Mouse (Mus musculus): ENCODE measurements around the gene Col27a1. TPM values are rescaled to one million over a fixed set of nuclear protein-coding genes. Genes with fewer than 3 reads are reported as not detected.

Col27a1 gene
- polyA plus RNA-seq, 1 experiment from 2014 or later: 4.4 TPM

- Histone ChIP-seq H3K4me3 (ENCODE audit: low read depth, low read length) (no peak overlapping the region), H3K36me3 (ENCODE audit: control insufficient read depth, insufficient read depth, low read length) (no peaks in the 10 kb centered on the region), H3K4me1 (replicated peaks; ENCODE audit: control insufficient read depth, insufficient read depth, low read length) (no peaks in the 10 kb centered on the region), H3K27ac (ENCODE audit: low read depth, low read length) (no peak overlapping the region), H3K4me2 (replicated peaks; ENCODE audit: low read depth, low read length) (no peak overlapping the region), H3K9ac (ENCODE audit: low read depth, low read length) (no peak overlapping the region), H3K27me3 (ENCODE audit: control insufficient read depth, insufficient read depth, low read length) (no peaks in the 10 kb centered on the region), H3K9me3 (ENCODE audit: control insufficient read depth, low read length) (no peaks in the 10 kb centered on the region)
- WGBS: 88% methylated on average over 1 of the region's 1 CpGs
- DNase-seq (ENCODE audit: low spot score) (no peak), ATAC-seq (ENCODE audit: low FRiP score) (no peak)
Observed at GRCm38 (mm10) chr4:63276571-63276970, 62.8 kb downstream of the Col27a1 start.

GRCm38 (mm10) chr4:63278821-63279220 lies 65.0 kb downstream of the Col27a1 start:
- ATAC-seq (ENCODE audit: low FRiP score): no peak
- no peak overlapping the region for H3K4me3 ChIP-seq (ENCODE audit: low read depth, low read length)
- no peaks in the 10 kb centered on the region for H3K27me3 ChIP-seq (ENCODE audit: control insufficient read depth, insufficient read depth, low read length)
- no peaks in the 10 kb centered on the region for H3K36me3 ChIP-seq (ENCODE audit: control insufficient read depth, insufficient read depth, low read length)
- H3K9me3 ChIP-seq (ENCODE audit: control insufficient read depth, low read length): no peaks in the 10 kb centered on the region
- DNase-seq (ENCODE audit: low spot score): no peak
- no peak overlapping the region for H3K4me2 ChIP-seq (replicated peaks; ENCODE audit: low read depth, low read length)
- no peak overlapping the region for H3K9ac ChIP-seq (ENCODE audit: low read depth, low read length)
- H3K4me1 ChIP-seq (replicated peaks; ENCODE audit: control insufficient read depth, insufficient read depth, low read length): no peaks in the 10 kb centered on the region
- no peak overlapping the region for H3K27ac ChIP-seq (ENCODE audit: low read depth, low read length)
- 88% methylated on average over 7 of the region's 7 CpGs for WGBS

GRCm38 (mm10) chr4:63281694-63282093 lies 67.9 kb downstream of the Col27a1 start:
- no peak overlapping the region for H3K4me2 ChIP-seq (replicated peaks; ENCODE audit: low read depth, low read length)
- no peaks in the 10 kb centered on the region for H3K4me1 ChIP-seq (replicated peaks; ENCODE audit: control insufficient read depth, insufficient read depth, low read length)
- no peak for ATAC-seq (ENCODE audit: low FRiP score)
- H3K9me3 ChIP-seq (ENCODE audit: control insufficient read depth, low read length): no peaks in the 10 kb centered on the region
- no peaks in the 10 kb centered on the region for H3K36me3 ChIP-seq (ENCODE audit: control insufficient read depth, insufficient read depth, low read length)
- H3K4me3 ChIP-seq (ENCODE audit: low read depth, low read length): no peak overlapping the region
- WGBS: 92% methylated on average over 6 of the region's 6 CpGs
- no peak for DNase-seq (ENCODE audit: low spot score)
- H3K27ac ChIP-seq (ENCODE audit: low read depth, low read length): no peak overlapping the region
- no peaks in the 10 kb centered on the region for H3K27me3 ChIP-seq (ENCODE audit: control insufficient read depth, insufficient read depth, low read length)
- no peak overlapping the region for H3K9ac ChIP-seq (ENCODE audit: low read depth, low read length)

DNA sequence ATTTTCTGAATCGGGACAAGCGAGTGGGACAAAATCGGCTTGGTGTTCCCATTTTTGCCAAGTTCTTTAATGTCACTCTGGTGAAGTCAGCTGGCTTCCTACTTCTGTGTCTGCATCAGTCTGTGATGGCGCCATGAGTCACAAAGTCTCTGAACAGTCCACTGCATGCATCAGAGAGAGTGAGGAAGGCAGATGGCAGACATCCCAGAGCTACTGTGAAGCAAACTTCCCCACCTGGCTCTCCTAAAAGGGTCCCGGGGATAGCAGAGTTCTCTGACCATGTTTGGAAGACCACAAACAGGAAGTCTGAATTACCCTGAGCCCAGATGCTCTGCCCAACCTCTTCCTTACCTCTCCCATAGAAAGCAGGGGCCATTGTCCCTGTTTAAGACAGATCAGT lies 69.5 kb downstream of the Col27a1 start:
- Histone ChIP-seq H3K4me3 (ENCODE audit: low read depth, low read length) (no peak overlapping the region), H3K9ac (ENCODE audit: low read depth, low read length) (no peak overlapping the region), H3K4me2 (replicated peaks; ENCODE audit: low read depth, low read length) (no peak overlapping the region), H3K36me3 (ENCODE audit: control insufficient read depth, insufficient read depth, low read length) (no peaks in the 10 kb centered on the region), H3K27me3 (ENCODE audit: control insufficient read depth, insufficient read depth, low read length) (no peaks in the 10 kb centered on the region), H3K9me3 (ENCODE audit: control insufficient read depth, low read length) (no peaks in the 10 kb centered on the region), H3K4me1 (replicated peaks; ENCODE audit: control insufficient read depth, insufficient read depth, low read length) (no peaks in the 10 kb centered on the region), H3K27ac (ENCODE audit: low read depth, low read length) (no peak overlapping the region)
- DNase-seq (ENCODE audit: low spot score) (no peak), ATAC-seq (ENCODE audit: low FRiP score) (no peak)
- 90% methylated on average over 5 of the region's 5 CpGs for WGBS

- DNase-seq (ENCODE audit: low spot score): no peak
- Histone ChIP-seq H3K4me1 (replicated peaks; ENCODE audit: control insufficient read depth, insufficient read depth, low read length) (no peaks in the 10 kb centered on the region), H3K4me3 (ENCODE audit: low read depth, low read length) (no peak overlapping the region), H3K4me2 (replicated peaks; ENCODE audit: low read depth, low read length) (no peak overlapping the region), H3K9ac (ENCODE audit: low read depth, low read length) (no peak overlapping the region), H3K27me3 (ENCODE audit: control insufficient read depth, insufficient read depth, low read length) (no peaks in the 10 kb centered on the region), H3K27ac (ENCODE audit: low read depth, low read length) (no peak overlapping the region), H3K36me3 (ENCODE audit: control insufficient read depth, insufficient read depth, low read length) (no peaks in the 10 kb centered on the region), H3K9me3 (ENCODE audit: control insufficient read depth, low read length) (no peaks in the 10 kb centered on the region)
- ATAC-seq (ENCODE audit: low FRiP score): no peak
- WGBS: 87% methylated on average over 4 of the region's 4 CpGs
Observed at GRCm38 (mm10) chr4:63286034-63286433, 72.2 kb downstream of the Col27a1 start.

DNA sequence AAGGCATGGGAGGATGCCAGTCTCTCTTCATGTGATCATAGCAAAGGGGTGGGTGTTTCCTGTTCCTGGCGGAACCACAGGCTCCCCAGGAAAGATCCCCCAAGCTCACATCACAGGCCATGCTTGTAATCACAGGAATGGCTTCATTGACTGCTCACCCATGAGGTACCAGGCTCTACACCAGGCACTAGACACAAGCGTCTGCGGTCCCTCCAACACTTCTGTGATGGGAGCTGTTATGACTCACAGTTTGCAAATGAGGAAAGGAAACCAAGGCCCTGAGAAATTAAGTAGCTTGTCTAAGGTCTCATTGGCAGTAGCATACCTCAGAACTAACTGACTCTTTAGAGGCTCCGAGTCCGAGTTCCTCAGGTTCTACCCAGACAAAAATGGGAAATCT lies 74.7 kb downstream of the Col27a1 start:
- DNase-seq (ENCODE audit: low spot score) (no peak), ATAC-seq (ENCODE audit: low FRiP score) (no peak)
- H3K9me3 ChIP-seq (ENCODE audit: control insufficient read depth, low read length): no peaks in the 10 kb centered on the region
- H3K27ac ChIP-seq (ENCODE audit: low read depth, low read length): no peak overlapping the region
- H3K4me1 ChIP-seq (replicated peaks; ENCODE audit: control insufficient read depth, insufficient read depth, low read length): no peaks in the 10 kb centered on the region
- H3K4me2 ChIP-seq (replicated peaks; ENCODE audit: low read depth, low read length): no peak overlapping the region
- H3K27me3 ChIP-seq (ENCODE audit: control insufficient read depth, insufficient read depth, low read length): no peaks in the 10 kb centered on the region
- H3K36me3 ChIP-seq (ENCODE audit: control insufficient read depth, insufficient read depth, low read length): no peaks in the 10 kb centered on the region
- H3K4me3 ChIP-seq (ENCODE audit: low read depth, low read length): no peak overlapping the region
- WGBS: 95% methylated on average over 5 of the region's 5 CpGs
- H3K9ac ChIP-seq (ENCODE audit: low read depth, low read length): no peak overlapping the region

GRCm38 (mm10) chr4:63290081-63290480 lies 76.3 kb downstream of the Col27a1 start:
- H3K4me2 ChIP-seq (replicated peaks; ENCODE audit: low read depth, low read length): no peak overlapping the region
- no peak overlapping the region for H3K4me3 ChIP-seq (ENCODE audit: low read depth, low read length)
- no peak for ATAC-seq (ENCODE audit: low FRiP score)
- WGBS: 67% methylated on average over 2 of the region's 2 CpGs
- no peaks in the 10 kb centered on the region for H3K36me3 ChIP-seq (ENCODE audit: control insufficient read depth, insufficient read depth, low read length)
- no peaks in the 10 kb centered on the region for H3K27me3 ChIP-seq (ENCODE audit: control insufficient read depth, insufficient read depth, low read length)
- no peak for DNase-seq (ENCODE audit: low spot score)
- no peaks in the 10 kb centered on the region for H3K9me3 ChIP-seq (ENCODE audit: control insufficient read depth, low read length)
- H3K9ac ChIP-seq (ENCODE audit: low read depth, low read length): no peak overlapping the region
- H3K27ac ChIP-seq (ENCODE audit: low read depth, low read length): no peak overlapping the region
- no peaks in the 10 kb centered on the region for H3K4me1 ChIP-seq (replicated peaks; ENCODE audit: control insufficient read depth, insufficient read depth, low read length)

DNA sequence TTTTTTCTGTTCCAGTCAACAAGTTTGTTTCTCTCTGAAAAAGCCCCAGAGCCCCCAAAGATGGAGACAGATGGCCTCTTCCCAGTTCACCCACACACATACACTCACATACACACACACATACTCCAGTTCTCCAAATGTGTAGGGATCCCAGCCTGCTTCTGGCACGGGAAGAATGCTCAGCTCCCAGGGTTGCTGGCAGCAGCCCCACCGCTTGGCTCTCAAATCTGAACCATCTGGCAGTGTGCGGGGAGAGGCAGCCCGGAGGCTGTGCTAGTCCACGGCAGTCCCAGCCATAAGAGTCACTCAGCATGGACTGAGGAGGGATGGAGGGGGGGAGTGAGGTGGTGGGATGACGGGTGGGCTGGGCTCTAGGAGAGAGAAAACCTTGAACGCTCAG lies 77.3 kb downstream of the Col27a1 start:
- 58% methylated on average over 7 of the region's 7 CpGs for WGBS
- 0 out of 2 replicates have a peak overlapping the region, but pooled peaks have one; percentile 24 for H3K27ac ChIP-seq (ENCODE audit: low read depth, low read length)
- no peak for ATAC-seq (ENCODE audit: low FRiP score)

GRCm38 (mm10) chr4:63291658-63292057 lies 77.9 kb downstream of the Col27a1 start:
- H3K9ac ChIP-seq (ENCODE audit: low read depth, low read length): no peak overlapping the region
- no peaks in the 10 kb centered on the region for H3K4me1 ChIP-seq (replicated peaks; ENCODE audit: control insufficient read depth, insufficient read depth, low read length)
- H3K27ac ChIP-seq (ENCODE audit: low read depth, low read length): no peak overlapping the region
- DNase-seq (ENCODE audit: low spot score): no peak
- H3K9me3 ChIP-seq (ENCODE audit: control insufficient read depth, low read length): no peaks in the 10 kb centered on the region
- no peak for ATAC-seq (ENCODE audit: low FRiP score)
- no peaks in the 10 kb centered on the region for H3K27me3 ChIP-seq (ENCODE audit: control insufficient read depth, insufficient read depth, low read length)
- WGBS: 91% methylated on average over 4 of the region's 4 CpGs
- no peaks in the 10 kb centered on the region for H3K36me3 ChIP-seq (ENCODE audit: control insufficient read depth, insufficient read depth, low read length)
- H3K4me2 ChIP-seq (replicated peaks; ENCODE audit: low read depth, low read length): no peak overlapping the region
- no peak overlapping the region for H3K4me3 ChIP-seq (ENCODE audit: low read depth, low read length)

More for the DNA sequence above, 77.3 kb downstream of the Col27a1 start:
- peak; percentile 17 for DNase-seq (ENCODE audit: low spot score)
- no peak overlapping the region for H3K4me2 ChIP-seq (replicated peaks; ENCODE audit: low read depth, low read length)
- no peaks in the 10 kb centered on the region for H3K36me3 ChIP-seq (ENCODE audit: control insufficient read depth, insufficient read depth, low read length)
- no peaks in the 10 kb centered on the region for H3K4me1 ChIP-seq (replicated peaks; ENCODE audit: control insufficient read depth, insufficient read depth, low read length)
- H3K9ac ChIP-seq (ENCODE audit: low read depth, low read length): no peak overlapping the region
- H3K4me3 ChIP-seq (ENCODE audit: low read depth, low read length): no peak overlapping the region
- no peaks in the 10 kb centered on the region for H3K27me3 ChIP-seq (ENCODE audit: control insufficient read depth, insufficient read depth, low read length)
- H3K9me3 ChIP-seq (ENCODE audit: control insufficient read depth, low read length): no peaks in the 10 kb centered on the region

Data from hindbrain, embryonic 11.5 days (tissue).